Mouse (Mus musculus) C3H10T1/2 (cell line): ENCODE data around the gene Scn1a. TPM values are rescaled to one million over a fixed set of nuclear protein-coding genes. Genes with fewer than 3 reads are reported as not detected.

Source experiments
- polyA plus RNA-seq, 2 experiments: library from polyadenylated mRNA; unstranded; fragments of >200 nt; fragmentation: generic; extraction: Trizol; gene quantifications; one replicate each; pipeline ENCODE4 v1.2.1; 2012; ENCODE audit warnings: missing spikeins in 2 of 2

The Scn1a gene
- polyA plus RNA-seq: not detected

DNA sequence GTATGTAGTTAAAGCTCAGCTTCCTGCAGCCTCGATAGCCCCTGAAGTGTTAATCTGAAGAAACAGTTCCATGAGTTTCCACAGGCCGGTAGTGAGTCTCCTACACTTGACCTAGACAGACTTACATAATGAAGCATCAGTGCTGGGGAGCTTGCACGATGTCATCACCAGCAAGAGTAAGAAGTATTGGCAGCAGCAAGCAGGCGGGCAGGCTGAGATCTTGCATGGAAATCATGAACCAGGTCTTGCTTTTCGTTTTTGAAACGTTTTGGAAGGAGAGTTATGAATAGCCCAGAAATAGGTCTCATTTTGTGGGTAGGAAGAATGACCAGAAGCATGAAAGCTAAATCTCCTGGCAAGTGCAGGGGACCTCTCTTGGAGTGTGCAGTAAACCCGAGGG, at the start of gene Scn1a:
TSS of gene Scn1a (minus strand) at position 130 of the 400 bp plus-strand sequence.

DNA sequence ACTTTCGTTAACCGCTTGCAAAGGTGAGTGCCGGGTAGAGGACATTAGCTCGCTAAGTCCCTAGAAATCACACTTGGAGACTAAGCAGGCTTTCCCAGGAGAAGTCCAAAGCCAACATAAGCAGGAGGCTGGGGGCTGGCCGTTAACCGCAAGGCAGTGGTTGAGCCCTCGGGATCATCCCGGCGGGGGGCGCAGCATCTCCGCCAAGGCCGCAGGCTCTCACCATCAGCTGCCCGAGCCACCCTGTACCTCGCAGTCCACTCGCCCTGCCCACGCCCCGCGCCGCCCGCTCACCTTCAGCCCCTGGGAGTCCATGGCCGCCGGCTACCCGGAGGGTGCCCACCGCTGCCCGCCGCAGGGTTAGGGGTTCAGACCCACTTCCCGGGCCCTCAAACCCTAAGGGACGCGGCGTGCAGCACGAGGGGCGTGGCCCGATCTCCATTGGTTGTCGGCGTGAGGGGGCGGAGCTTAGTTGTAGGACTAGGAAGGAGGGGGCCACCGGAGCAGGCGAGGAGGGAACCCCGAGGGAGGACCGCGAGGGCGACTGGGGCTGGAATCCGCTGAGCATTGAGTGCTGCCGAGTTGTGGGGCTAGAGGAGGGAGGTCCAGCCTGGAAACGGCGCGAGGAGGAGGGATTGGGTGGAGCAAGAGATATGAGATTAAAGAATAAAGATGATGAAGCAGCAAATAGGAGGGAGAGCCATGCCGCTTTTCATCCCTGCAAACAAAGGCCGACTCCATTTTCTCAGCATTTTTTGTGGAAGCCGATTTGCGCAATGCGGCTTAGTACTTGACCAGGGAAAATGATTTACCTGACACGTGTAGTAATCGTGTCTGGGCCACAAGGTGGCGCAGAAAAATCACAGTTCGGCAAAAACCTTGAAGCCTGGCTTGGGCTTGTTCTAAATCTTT, 184.2 kb downstream of the Scn1a start, which contains the start of gene Ttc21b:
TSS of gene Ttc21b (minus strand) at position 398 of the 912 bp plus-strand sequence.

Other genes with a start within 250 kb of the Scn1a start
- 1 to 10 TPM in 1 of 2 experiments, under 1 TPM in 1; 0.62 to 4.9 TPM for gene Ttc21b, start 184.2 kb downstream of the Scn1a start, polyA plus RNA-seq
- not detected for gene Scn9a, start 194.1 kb upstream of the Scn1a start, polyA plus RNA-seq